Mouse (Mus musculus) intestine, embryonic 14.5 days (tissue): ENCODE measurements at regions not wholly inside any gene's neighbourhood (a gene's known extent, or its start where the extent isn't known, plus 50 kb on each side); places are given as distances from the start of the nearest gene placed in this dataset.
"Not testable (repeated sequence)": the region's sequence is repeated elsewhere in the genome, so short reads cannot be mapped to it uniquely, and the experiment has no call there.

ENCODE experiments used
- ATAC-seq: fragments of 200-750 bp; cut with Nextera tagmentation; replicated peaks from 2 replicates; pipeline ENCODE4 v1.8.0; 2017; ENCODE audit warnings: low read depth, moderate number of reproducible peaks, moderate TSS enrichment, moderate library complexity; ENCODE audit not compliant: low FRiP score, low TSS enrichment
- DNase-seq: peaks from one replicate; pipeline ENCODE4 v3.0.0-alpha.2; 2018; ENCODE audit warnings: low spot score
- H3K27ac ChIP-seq: fragments of 300-500 bp; sonication (generic); 2 replicates; pipeline ENCODE4 v1.5.1; 2014; ENCODE audit warnings: low read depth, mild to moderate bottlenecking, control low read depth
- H3K27me3 ChIP-seq: fragments of 300-500 bp; sonication (generic); replicated peaks from 2 replicates; pipeline ENCODE4 v1.6.1; 2014; ENCODE audit warnings: low read length, control low read depth; ENCODE audit not compliant: control insufficient read depth, insufficient read depth
- H3K36me3 ChIP-seq: fragments of 300-500 bp; sonication (generic); 2 replicates; pipeline ENCODE4 v1.6.1; 2014; ENCODE audit warnings: low read length, control low read depth; ENCODE audit not compliant: control insufficient read depth, insufficient read depth
- H3K4me1 ChIP-seq: fragments of 300-500 bp; sonication (generic); replicated peaks from 2 replicates; pipeline ENCODE4 v1.6.1; 2014; ENCODE audit warnings: low read length, control low read depth, mixed read lengths; ENCODE audit not compliant: control insufficient read depth, insufficient read depth
- H3K4me2 ChIP-seq: fragments of 300-500 bp; sonication (generic); 2 replicates; pipeline ENCODE4 v1.6.1; 2014; ENCODE audit warnings: low read length
- H3K4me3 ChIP-seq: fragments of 300-500 bp; sonication (generic); 2 replicates; pipeline ENCODE4 v1.5.1; 2014; ENCODE audit warnings: low read depth, low read length, control low read depth, mixed read lengths
- H3K9ac ChIP-seq: fragments of 300-500 bp; sonication (generic); 2 replicates; pipeline ENCODE4 v1.6.1; 2014; ENCODE audit warnings: mild to moderate bottlenecking, low read length
- H3K9me3 ChIP-seq: fragments of 300-500 bp; sonication (generic); 2 replicates; pipeline ENCODE4 v1.6.1; 2016; ENCODE audit warnings: low read length, control low read depth; ENCODE audit not compliant: control insufficient read depth
- WGBS: fragments of 180-500 bp; shearing (Covaris S2); extraction: QIAGEN DNeasy Blood & Tissue Kit; methylation state at CpG from one replicate; pipeline ENCODE4 v1.1.7; 2014; 5-methylcytosine and 5-hydroxymethylcytosine counted together

DNA sequence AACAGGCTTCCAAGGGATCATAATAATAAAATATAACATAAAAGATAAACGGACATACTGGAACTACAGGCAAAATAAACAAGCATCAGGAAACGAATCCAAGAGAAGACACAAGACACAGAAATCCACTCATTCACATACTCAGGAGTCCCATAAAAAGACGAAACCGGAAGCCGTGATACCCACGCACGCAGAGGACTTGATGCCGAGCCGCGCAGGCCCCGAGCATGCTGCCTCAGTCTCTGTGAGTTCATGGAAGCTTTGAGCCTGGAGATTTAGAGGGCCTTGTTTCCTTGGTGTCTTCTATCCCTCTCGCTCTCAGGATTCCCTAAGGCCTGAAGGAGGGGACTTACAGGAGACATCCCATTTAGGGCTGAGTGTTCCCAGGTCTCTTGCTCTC is 57.3 kb upstream of the Dyrk2 start:
- DNase-seq (no peak), ATAC-seq (no peak)
- Histone ChIP-seq H3K4me2 (no peak overlapping the region), H3K27ac (no peak overlapping the region), H3K36me3 (no peaks in the 10 kb centered on the region), H3K4me1 (peaks cover 4% of the 10 kb centered on the region; the same call in 1 of the 2 replicates), H3K9me3 (no peaks in the 10 kb centered on the region), H3K4me3 (no peak overlapping the region), H3K27me3 (no peaks in the 10 kb centered on the region), H3K9ac (no peak overlapping the region)
- 69% methylated on average over 12 of the region's 12 CpGs for WGBS

- Histone ChIP-seq H3K9me3 (no peaks in the 10 kb centered on the region), H3K27ac (no peak overlapping the region), H3K4me2 (no peak overlapping the region), H3K4me1 (peaks cover 4% of the 10 kb centered on the region; the same call in 1 of the 2 replicates), H3K36me3 (no peaks in the 10 kb centered on the region), H3K9ac (no peak overlapping the region), H3K27me3 (no peaks in the 10 kb centered on the region), H3K4me3 (no peak overlapping the region)
- ATAC-seq = no peak
- 53% methylated on average over 15 of the region's 15 CpGs for WGBS
- DNase-seq = no peak
Measured at GRCm38 (mm10) chr10:118923473-118924185, 53.6 kb upstream of the Dyrk2 start.

DNA sequence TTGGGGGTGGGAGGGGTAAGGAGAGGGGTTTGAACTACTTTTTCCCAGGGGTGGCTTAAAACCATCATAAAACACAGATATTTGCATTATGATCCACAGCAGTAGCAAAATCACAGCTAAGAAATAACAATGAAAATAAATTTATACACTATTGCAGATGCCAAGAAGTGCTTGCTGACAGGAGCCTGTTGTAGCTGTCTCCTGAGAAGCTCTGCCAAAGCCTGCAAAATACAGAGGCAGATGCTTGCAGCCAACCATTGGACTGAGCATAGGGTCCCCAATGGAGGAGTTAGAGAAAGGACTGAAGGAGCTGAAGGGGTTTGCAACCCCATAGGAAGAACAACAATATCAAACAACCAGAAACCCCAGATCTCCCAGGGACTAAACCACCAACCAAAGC is 52.1 kb upstream of the Dyrk2 start:
- DNase-seq, H3K9ac ChIP-seq, H3K4me1 ChIP-seq, H3K27me3 ChIP-seq, H3K4me3 ChIP-seq, H3K27ac ChIP-seq, ATAC-seq, H3K4me2 ChIP-seq, H3K36me3 ChIP-seq, H3K9me3 ChIP-seq: not testable (repeated sequence)
